Mouse (Mus musculus) embryonic fibroblast, embryonic 13.5 days (primary cell): ENCODE results near the gene Ttbk2. TPM values are rescaled to one million over a fixed set of nuclear protein-coding genes. Genes with fewer than 3 reads are reported as not detected.

Experiments
- H3K27ac ChIP-seq: 2 replicates; pipeline ENCODE4 v1.5.1; 2012; ENCODE audit warnings: low read length, control low read depth, inconsistent platforms; ENCODE audit not compliant: insufficient read depth
- H3K4me1 ChIP-seq: 2 replicates; pipeline ENCODE4 v1.6.1; 2011; ENCODE audit warnings: low read length; ENCODE audit not compliant: control insufficient read depth, insufficient read depth
- H3K4me3 ChIP-seq: 2 replicates; pipeline ENCODE4 v1.5.1; 2011; ENCODE audit warnings: mild to moderate bottlenecking, control low read depth, low read length; ENCODE audit not compliant: insufficient read depth
- CTCF ChIP-seq: IDR thresholded peaks from 2 replicates; pipeline ENCODE4 v1.5.1; 2011; ENCODE audit warnings: mild to moderate bottlenecking, control low read depth, low read length, moderate library complexity, borderline replicate concordance; ENCODE audit not compliant: insufficient read depth
- POLR2A ChIP-seq: IDR thresholded peaks from 2 replicates; pipeline ENCODE4 v1.6.1; 2011; ENCODE audit warnings: low read depth, mild to moderate bottlenecking, control low read depth, low read length, moderate library complexity
- polyA plus RNA-seq: library from polyadenylated mRNA; stranded (reverse); fragments of >200 nt; gene quantifications from 2 replicates; pipeline ENCODE4 v1.2.4, GENCODE M21; 2011; ENCODE audit warnings: low read depth; ENCODE audit not compliant: missing spikeins, insufficient read length

Gene Ttbk2
- polyA plus RNA-seq, 1 experiment = 15.7 TPM

DNA sequence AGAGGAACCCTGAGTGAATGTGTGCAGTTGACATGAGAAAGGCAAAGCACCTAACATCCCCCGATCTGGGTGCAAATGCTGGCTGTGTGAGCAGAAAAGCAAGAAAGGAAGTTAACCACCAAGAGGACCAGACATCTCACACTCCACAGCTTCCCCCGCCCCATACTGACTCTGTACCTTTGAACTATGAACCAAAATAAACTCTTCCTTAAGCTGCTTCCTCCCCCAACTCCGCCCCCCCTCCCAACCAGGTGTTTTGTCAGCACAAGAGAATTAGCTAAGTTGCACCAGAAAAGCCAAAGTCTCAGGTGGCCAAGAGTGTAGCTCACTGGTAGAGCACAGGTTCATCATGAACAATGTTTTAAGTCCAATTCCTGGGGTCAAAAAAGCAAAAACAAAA, 2.7 kb upstream of the Ttbk2 start:
- no peaks in the 10 kb centered on the region for H3K4me1 ChIP-seq
- no peak for TF ChIP-seq CTCF
- no peak for TF ChIP-seq POLR2A
- H3K27ac ChIP-seq = no peak overlapping the region
- no peak overlapping the region for H3K4me3 ChIP-seq

DNA sequence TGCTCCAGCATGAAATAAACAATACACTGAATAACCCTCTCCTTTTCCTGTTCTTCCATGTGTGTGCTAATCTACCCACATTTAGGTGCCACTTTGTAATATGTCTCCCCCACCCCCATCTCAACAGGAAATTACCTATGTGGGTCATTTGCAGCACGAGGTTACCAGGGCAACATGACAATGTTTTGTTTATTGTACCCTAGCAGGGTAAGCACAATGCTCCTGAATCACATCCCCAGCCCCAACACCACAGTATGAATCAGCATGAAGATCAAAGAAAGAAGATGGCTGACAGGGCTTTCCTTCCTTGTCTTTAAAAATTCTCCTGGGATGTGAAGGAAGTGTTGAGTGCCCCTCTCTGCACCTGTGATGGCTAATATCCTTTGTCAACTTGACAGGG, 2.2 kb upstream of the Ttbk2 start:
- no peak overlapping the region for H3K4me3 ChIP-seq
- H3K27ac ChIP-seq = no peak overlapping the region
- TF ChIP-seq CTCF = no peak
- no peak for TF ChIP-seq POLR2A
- no peaks in the 10 kb centered on the region for H3K4me1 ChIP-seq

DNA sequence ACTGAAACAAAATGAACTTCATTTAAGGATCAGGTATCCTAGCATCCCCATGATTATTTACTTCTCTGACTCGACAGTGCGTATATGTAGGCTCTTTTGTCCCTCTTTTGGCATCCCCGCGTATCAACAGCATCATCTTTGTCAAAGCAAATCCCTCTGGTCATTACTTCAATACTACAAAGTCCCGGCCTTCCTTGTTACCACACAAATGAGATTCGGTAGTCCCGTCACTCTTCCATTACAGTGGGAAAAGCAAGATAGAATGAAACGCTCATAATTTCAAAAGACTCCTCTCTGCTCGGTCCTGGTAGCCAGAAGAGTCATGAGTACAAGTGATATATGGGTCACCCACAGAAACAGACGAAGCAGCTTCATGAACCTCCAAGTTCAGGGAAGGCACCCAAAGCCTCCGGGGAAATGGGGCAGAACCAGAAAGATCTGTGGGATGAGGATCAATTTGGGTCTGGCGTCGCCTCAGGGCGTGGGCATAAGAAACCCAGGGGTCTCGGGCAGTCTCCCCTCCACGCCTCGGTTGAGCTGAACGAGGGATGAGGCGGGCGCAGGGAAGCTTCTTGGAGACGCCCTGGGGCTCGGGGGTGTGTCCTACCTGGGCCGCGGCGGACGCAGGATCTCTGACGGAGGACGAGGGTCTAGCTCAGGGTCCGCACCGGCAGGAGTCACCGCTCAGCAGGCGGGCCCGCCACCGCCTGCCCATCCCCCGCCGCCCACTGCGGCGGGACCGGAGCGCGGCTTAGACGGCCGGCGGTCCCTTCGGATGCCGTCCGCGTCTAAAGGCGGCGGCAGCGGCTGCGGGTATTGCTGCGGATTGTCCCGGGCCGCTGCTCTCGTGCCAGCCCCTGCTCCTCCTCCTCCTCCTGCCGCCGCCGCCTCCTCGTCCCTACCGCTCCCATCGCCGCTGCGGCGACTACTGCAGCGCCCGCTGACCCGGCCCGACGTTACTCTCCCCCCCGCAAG, 668 bp downstream of the Ttbk2 start, which contains the start of gene Cdan1:
Gene Cdan1 (minus strand): TSS at position 680 of the 975 bp plus-strand sequence.
- Histone ChIP-seq H3K4me1 (no peaks in the 10 kb centered on the region), H3K4me3 (peak within 1 kb of the TSS; percentile 86), H3K27ac (peak within 1 kb of the TSS; percentile 20)
- TF ChIP-seq POLR2A (peak; percentile 43; the same call in 1 of the 2 replicates), CTCF (no peak)

DNA sequence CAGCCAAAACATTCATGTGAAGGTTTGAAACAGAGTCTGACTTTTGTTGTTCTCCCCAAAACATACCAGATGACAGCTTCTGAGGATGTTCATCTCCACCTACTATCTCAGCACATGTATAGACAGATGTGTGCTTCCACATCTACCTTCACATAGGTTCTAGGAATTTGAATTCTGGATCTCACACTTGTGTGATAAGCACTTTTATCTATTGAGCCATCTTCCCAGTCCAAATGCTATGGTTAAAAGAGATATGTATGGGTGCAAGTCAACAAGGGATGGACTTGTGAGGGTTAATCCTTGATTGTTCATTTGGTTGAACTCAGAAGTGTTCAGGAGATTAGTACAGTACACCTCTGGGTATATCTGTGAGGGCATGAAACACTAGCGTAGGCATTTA, 5.1 kb downstream of the Ttbk2 start:
- no peaks in the 10 kb centered on the region for H3K4me1 ChIP-seq
- H3K27ac ChIP-seq = no peak overlapping the region
- H3K4me3 ChIP-seq = no peak overlapping the region
- TF ChIP-seq CTCF (no peak), POLR2A (no peak)

DNA sequence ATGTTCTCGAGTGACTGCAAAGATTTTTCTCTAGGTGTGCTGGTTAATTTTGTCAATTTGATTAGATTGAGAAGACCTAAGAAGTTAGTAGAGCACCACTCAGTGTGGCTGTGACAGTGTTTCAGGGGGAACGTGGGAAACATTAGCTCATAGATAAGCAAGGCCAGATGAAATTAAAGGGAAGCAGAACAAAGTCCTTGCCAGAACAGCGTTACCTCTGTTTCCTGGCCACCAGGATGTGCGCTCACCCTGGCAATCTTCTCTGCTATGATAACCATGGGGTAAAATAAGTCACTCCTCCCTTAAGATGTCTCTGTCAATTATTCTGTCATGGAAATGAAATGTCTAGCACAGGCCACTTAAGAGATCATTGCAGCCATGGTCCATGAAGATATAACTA, 6.4 kb downstream of the Ttbk2 start:
- Histone ChIP-seq H3K4me1 (no peaks in the 10 kb centered on the region), H3K27ac (no peak overlapping the region), H3K4me3 (no peak overlapping the region)
- TF ChIP-seq POLR2A (no peak), CTCF (no peak)

DNA sequence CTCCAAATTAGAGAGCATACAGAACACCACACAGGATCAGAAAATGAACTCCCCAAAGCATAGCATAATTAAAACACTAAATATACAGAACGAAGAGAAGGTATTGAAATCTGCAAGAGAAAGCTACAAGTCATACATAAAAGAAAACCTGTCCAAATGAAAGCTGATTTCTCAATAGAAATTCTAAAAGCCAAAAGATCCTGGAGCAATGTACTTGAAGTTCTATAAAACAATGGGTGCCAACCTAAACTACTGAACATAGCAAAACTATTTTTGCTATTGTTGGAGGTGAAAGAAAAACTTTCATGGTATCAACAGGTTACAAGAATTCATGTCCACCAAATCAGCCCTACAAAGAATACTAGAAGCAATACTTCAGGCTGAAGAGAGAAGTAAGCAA, 9.2 kb downstream of the Ttbk2 start:
- H3K4me1 ChIP-seq = no peaks in the 10 kb centered on the region
- H3K4me3 ChIP-seq = no peak overlapping the region
- TF ChIP-seq POLR2A (no peak), CTCF (no peak)
- H3K27ac ChIP-seq = no peak overlapping the region

DNA sequence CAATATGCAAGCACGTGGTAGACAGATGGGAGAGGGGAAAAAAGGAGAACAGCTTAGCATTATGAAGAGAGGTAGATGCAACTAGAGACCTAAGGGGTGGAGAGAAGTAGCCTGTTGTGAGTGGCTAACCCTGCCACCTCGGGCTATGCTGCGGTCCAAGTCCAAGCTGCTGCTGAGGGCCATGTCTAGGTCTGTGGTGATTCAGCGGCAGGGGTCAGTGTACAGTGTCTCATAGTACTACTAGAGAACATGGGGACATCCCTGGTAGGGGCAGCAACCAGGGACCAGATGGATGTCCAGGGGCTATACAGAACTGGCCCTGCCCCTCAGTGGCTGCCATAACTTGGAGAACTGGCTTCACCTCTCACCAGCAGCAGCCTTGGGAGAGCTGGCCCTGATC, 15.2 kb downstream of the Ttbk2 start:
- Histone ChIP-seq H3K4me3 (no peak overlapping the region), H3K27ac (no peak overlapping the region), H3K4me1 (no peaks in the 10 kb centered on the region)
- TF ChIP-seq POLR2A (no peak), CTCF (no peak)

DNA sequence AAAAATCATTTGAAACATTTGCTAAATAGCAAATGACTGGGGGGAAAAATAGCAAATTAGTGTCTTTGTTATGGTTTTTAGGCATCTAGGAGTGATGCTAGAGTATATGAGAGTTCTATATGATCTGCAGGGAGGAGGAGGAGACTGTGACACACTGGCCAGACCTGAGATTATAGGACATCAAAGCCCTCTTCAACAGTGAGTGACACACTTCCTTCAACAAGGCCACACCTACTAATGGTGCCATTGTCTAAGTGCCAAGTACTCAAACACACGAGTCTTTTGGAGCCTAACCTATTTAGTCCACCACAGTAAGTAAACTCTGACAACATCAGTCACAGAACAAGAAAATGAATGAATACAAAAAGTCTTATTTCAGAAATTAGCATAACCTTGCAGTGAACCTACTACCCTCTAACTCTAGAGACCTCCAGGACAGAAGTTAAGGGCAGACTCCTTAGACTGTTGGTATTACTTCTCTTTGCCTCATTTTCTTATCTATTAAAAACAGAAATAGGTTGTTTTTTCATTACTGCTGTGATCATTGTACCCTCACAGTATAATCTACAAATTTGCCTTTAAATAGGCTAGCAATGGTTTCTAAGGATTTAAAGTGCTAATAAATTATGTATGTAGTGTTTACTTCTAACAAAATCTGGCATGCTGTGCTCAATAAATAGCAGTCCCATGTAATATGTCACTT, 23.3 kb downstream of the Ttbk2 start:
- no peak overlapping the region for H3K4me3 ChIP-seq
- H3K4me1 ChIP-seq = no peaks in the 10 kb centered on the region
- no peak overlapping the region for H3K27ac ChIP-seq
- TF ChIP-seq CTCF (no peak), POLR2A (no peak)

DNA sequence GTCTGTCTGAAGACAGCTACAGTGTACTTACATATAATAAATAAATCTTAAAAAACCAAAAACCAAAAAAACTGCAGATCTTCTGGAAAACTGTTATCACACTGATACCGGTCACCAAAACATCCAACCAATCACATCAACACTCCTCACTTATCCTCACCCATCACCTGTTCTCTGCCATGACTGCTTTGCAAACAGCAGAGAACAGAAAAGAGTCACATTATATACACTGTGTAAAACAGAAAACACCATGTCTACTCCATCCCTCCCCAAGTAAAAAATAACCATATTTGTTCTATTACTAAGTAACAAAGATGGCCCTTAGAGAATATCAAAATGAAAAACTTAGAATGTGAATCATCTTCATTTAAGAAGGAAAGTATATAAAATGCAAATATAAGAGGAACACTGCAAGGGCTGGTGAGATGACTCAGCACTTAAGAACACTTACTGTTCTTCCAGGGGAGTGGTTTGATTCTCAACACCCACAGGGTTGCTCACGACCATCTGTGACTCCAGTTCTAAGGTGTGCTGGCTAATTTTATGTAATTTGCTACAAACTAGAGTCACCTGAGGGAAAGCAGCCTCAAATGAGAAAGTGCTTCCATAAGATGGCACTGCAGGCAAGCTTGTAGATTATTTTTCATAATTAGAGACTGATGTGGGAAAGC, 80.0 kb downstream of the Ttbk2 start:
- H3K27ac ChIP-seq = peak overlapping the region; percentile 78
- peaks cover 4% of the 10 kb centered on the region; the same call in 1 of the 2 replicates for H3K4me1 ChIP-seq
- no peak overlapping the region for H3K4me3 ChIP-seq
- TF ChIP-seq POLR2A = no peak
- no peak for TF ChIP-seq CTCF
